Mouse (Mus musculus): ENCODE measurements around the gene Sbno2. TPM values are rescaled to one million over a fixed set of nuclear protein-coding genes. Genes with fewer than 3 reads are reported as not detected.

Gene Sbno2
- polyA plus RNA-seq, 1 experiment from 2014 or later: 11.8 TPM

- Histone ChIP-seq H3K27me3 (ENCODE audit: control insufficient read depth, insufficient read depth, low read depth, low read length) (no peaks in the 10 kb centered on the region), H3K9me3 (replicated peaks; ENCODE audit: control insufficient read depth, low read length) (no peaks in the 10 kb centered on the region), H3K4me1 (ENCODE audit: control insufficient read depth, low read depth, low read length) (peaks cover 53% of the 10 kb centered on the region), H3K36me3 (ENCODE audit: control insufficient read depth, insufficient read depth) (peaks cover 4% of the 10 kb centered on the region; the same call in 1 of the 2 replicates), H3K9ac (ENCODE audit: low read depth, low read length) (no peak overlapping the region), H3K4me3 (ENCODE audit: low read depth, low read length) (no peak overlapping the region), H3K27ac (ENCODE audit: low read length) (no peak overlapping the region), H3K4me2 (ENCODE audit: low read depth, low read length) (no peak overlapping the region)
- ATAC-seq (ENCODE audit: low read depth): no peak
- 77% methylated on average over 13 of the region's 13 CpGs for WGBS (ENCODE audit: insufficient replicate concordance)
Observed at GRCm38 (mm10) chr10:80021320-80021641, 84.1 kb downstream of the Sbno2 start.

DNA sequence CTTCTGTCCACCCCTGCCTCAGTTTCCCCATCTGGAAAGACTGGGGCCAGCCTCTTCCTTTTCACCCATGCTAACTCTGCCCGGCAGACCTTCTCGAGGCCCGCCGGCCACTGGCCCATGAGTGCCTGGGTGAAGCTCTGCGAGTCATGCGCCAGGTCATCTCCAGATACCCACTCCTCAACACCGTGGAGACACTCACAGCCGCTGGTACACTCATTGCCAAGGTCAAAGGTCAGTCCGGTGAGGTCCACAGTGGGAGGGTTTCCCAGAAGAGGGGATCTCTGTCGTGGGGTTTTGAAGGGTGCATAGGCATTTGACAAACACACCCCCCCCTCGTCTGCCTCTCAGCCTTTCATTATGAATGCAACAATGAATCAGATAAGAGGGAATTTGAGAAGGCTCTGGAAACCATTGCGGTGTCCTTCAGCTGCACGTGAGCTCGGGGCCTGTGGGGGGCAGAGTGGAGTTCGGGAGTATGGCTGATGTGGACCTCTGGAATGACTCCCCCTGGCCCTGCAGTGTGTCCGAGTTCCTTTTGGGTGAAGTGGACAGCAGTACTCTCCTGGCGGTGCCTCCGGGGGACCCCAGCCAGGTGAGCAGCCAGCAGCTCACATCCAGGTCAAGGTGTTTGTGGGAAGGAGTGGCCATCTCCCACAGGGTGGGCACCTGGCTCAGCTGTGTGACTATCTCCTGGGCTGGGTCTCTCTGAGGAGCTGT lies 84.6 kb downstream of the Sbno2 start:
- H3K4me3 ChIP-seq (ENCODE audit: low read depth, low read length): no peak overlapping the region
- H3K4me2 ChIP-seq (ENCODE audit: low read depth, low read length): no peak overlapping the region
- H3K9me3 ChIP-seq (replicated peaks; ENCODE audit: control insufficient read depth, low read length): no peaks in the 10 kb centered on the region
- no peak for ATAC-seq (ENCODE audit: low read depth)
- no peaks in the 10 kb centered on the region for H3K27me3 ChIP-seq (ENCODE audit: control insufficient read depth, insufficient read depth, low read depth, low read length)
- no peak overlapping the region for H3K27ac ChIP-seq (ENCODE audit: low read length)
- 81% methylated on average over 18 of the region's 18 CpGs for WGBS (ENCODE audit: insufficient replicate concordance)
- no peak overlapping the region for H3K9ac ChIP-seq (ENCODE audit: low read depth, low read length)
- 0 out of 2 replicates have a peak, but pooled peaks cover 3% of the 10 kb centered on the region for H3K36me3 ChIP-seq (ENCODE audit: control insufficient read depth, insufficient read depth)
- H3K4me1 ChIP-seq (ENCODE audit: control insufficient read depth, low read depth, low read length): peaks cover 54% of the 10 kb centered on the region

- WGBS (ENCODE audit: insufficient replicate concordance): 77% methylated on average over 11 of the region's 11 CpGs
- Histone ChIP-seq H3K27ac (ENCODE audit: low read length) (no peak overlapping the region), H3K9ac (ENCODE audit: low read depth, low read length) (no peak overlapping the region), H3K4me3 (ENCODE audit: low read depth, low read length) (no peak overlapping the region), H3K27me3 (ENCODE audit: control insufficient read depth, insufficient read depth, low read depth, low read length) (no peaks in the 10 kb centered on the region), H3K36me3 (ENCODE audit: control insufficient read depth, insufficient read depth) (0 out of 2 replicates have a peak, but pooled peaks cover 3% of the 10 kb centered on the region), H3K9me3 (replicated peaks; ENCODE audit: control insufficient read depth, low read length) (no peaks in the 10 kb centered on the region), H3K4me1 (ENCODE audit: control insufficient read depth, low read depth, low read length) (peaks cover 52% of the 10 kb centered on the region), H3K4me2 (ENCODE audit: low read depth, low read length) (no peak overlapping the region)
- ATAC-seq (ENCODE audit: low read depth): no peak
Observed at GRCm38 (mm10) chr10:80020191-80020590, 85.2 kb downstream of the Sbno2 start.

DNA sequence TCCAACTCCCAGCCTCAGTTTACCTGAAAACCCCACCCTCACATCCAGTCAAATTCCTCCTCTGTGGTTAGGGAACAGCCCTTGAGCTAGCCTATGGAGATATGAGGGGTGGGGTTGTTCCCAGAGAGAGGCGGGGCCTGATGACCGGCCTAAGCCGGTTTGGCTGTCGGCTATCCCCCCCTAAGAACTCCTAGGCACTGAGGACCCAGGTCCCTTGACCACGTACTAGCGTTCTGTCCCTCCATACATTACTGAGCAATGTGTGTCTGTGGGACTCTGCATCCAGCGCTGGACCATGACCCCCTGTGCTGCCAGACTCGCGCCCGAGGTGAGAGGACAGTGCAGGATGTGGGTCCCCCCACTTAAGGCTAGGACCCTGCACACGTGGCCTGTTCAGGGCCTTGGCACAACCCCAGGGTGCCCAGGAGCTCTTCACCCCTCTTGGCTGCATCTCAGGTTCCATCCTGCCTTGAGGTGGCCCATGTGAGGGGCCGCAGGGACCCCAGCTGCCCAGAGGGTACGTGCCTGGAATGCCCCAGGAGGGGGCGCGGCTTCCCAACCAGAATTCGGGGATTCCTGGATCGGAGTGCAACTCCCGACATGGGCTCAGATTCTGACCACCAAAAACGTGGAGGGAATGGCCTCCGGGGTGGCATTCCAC lies 85.8 kb downstream of the Sbno2 start:
- peak overlapping the region; percentile 58 for H3K4me2 ChIP-seq (ENCODE audit: low read depth, low read length)
- H3K27ac ChIP-seq (ENCODE audit: low read length): 0 out of 2 replicates have a peak overlapping the region, but pooled peaks have one; percentile 72
- H3K9ac ChIP-seq (ENCODE audit: low read depth, low read length): no peak overlapping the region
- WGBS (ENCODE audit: insufficient replicate concordance): 54% methylated on average over 20 of the region's 20 CpGs
- ATAC-seq (ENCODE audit: low read depth): peak; percentile 19; the same call in 1 of the 2 replicates
- no peaks in the 10 kb centered on the region for H3K9me3 ChIP-seq (replicated peaks; ENCODE audit: control insufficient read depth, low read length)
- no peak overlapping the region; the same call in 1 of the 2 replicates for H3K4me3 ChIP-seq (ENCODE audit: low read depth, low read length)
- H3K4me1 ChIP-seq (ENCODE audit: control insufficient read depth, low read depth, low read length): peaks cover 49% of the 10 kb centered on the region
- H3K27me3 ChIP-seq (ENCODE audit: control insufficient read depth, insufficient read depth, low read depth, low read length): no peaks in the 10 kb centered on the region
- peaks cover 3% of the 10 kb centered on the region; the same call in 1 of the 2 replicates for H3K36me3 ChIP-seq (ENCODE audit: control insufficient read depth, insufficient read depth)

GRCm38 (mm10) chr10:80018739-80019297 lies 86.6 kb downstream of the Sbno2 start:
- Histone ChIP-seq H3K9me3 (replicated peaks; ENCODE audit: control insufficient read depth, low read length) (no peaks in the 10 kb centered on the region), H3K27ac (ENCODE audit: low read length) (peak overlapping the region; percentile 72), H3K4me1 (ENCODE audit: control insufficient read depth, low read depth, low read length) (peaks cover 41% of the 10 kb centered on the region), H3K27me3 (ENCODE audit: control insufficient read depth, insufficient read depth, low read depth, low read length) (no peaks in the 10 kb centered on the region), H3K9ac (ENCODE audit: low read depth, low read length) (peak overlapping the region; percentile 19), H3K36me3 (ENCODE audit: control insufficient read depth, insufficient read depth) (peaks cover 9% of the 10 kb centered on the region; the same call in 1 of the 2 replicates), H3K4me3 (ENCODE audit: low read depth, low read length) (peak overlapping the region; percentile 39), H3K4me2 (ENCODE audit: low read depth, low read length) (peak overlapping the region; percentile 58)
- ATAC-seq (ENCODE audit: low read depth): peak; percentile 60
- WGBS (ENCODE audit: insufficient replicate concordance): 4% methylated on average over 15 of the region's 15 CpGs

DNA sequence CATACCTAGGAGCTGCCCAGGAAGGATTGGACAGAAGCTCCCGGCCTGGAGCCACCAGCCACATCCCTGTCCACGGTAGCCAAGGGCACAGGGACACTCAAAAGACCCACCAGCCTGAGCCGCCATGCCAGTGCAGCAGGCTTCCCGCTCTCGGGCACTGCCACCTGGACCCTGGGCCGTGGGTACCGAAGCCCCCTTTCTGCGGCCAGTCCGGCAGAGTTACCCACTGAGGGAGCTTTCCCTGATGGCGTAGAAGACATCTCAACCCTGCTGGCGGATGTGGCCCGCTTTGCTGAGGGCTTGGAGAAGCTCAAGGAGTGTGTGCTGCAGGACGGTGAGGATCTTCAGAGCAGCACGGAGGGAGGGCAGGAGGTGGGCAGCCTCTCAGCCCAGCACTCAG lies 87.6 kb downstream of the Sbno2 start:
- H3K36me3 ChIP-seq (ENCODE audit: control insufficient read depth, insufficient read depth): peaks cover 16% of the 10 kb centered on the region; the same call in 1 of the 2 replicates
- H3K4me1 ChIP-seq (ENCODE audit: control insufficient read depth, low read depth, low read length): peaks cover 37% of the 10 kb centered on the region
- H3K4me2 ChIP-seq (ENCODE audit: low read depth, low read length): peak overlapping the region; percentile 65
- H3K27ac ChIP-seq (ENCODE audit: low read length): peak overlapping the region; percentile 63
- peak overlapping the region; percentile 60 for H3K4me3 ChIP-seq (ENCODE audit: low read depth, low read length)
- 32% methylated on average over 14 of the region's 14 CpGs for WGBS (ENCODE audit: insufficient replicate concordance)
- peaks cover 2% of the 10 kb centered on the region; the same call in 1 of the 2 replicates for H3K27me3 ChIP-seq (ENCODE audit: control insufficient read depth, insufficient read depth, low read depth, low read length)
- peak overlapping the region; percentile 61 for H3K9ac ChIP-seq (ENCODE audit: low read depth, low read length)
- ATAC-seq (ENCODE audit: low read depth): no peak
- no peaks in the 10 kb centered on the region for H3K9me3 ChIP-seq (replicated peaks; ENCODE audit: control insufficient read depth, low read length)

GRCm38 (mm10) chr10:80017361-80017760 lies 88.0 kb downstream of the Sbno2 start:
- Histone ChIP-seq H3K9ac (ENCODE audit: low read depth, low read length) (peak overlapping the region; percentile 61), H3K4me2 (ENCODE audit: low read depth, low read length) (peak overlapping the region; percentile 65), H3K4me1 (ENCODE audit: control insufficient read depth, low read depth, low read length) (peaks cover 37% of the 10 kb centered on the region), H3K36me3 (ENCODE audit: control insufficient read depth, insufficient read depth) (peaks cover 18% of the 10 kb centered on the region; the same call in 1 of the 2 replicates), H3K27me3 (ENCODE audit: control insufficient read depth, insufficient read depth, low read depth, low read length) (peaks cover 2% of the 10 kb centered on the region; the same call in 1 of the 2 replicates), H3K27ac (ENCODE audit: low read length) (peak overlapping the region; percentile 74), H3K4me3 (ENCODE audit: low read depth, low read length) (peak overlapping the region; percentile 60), H3K9me3 (replicated peaks; ENCODE audit: control insufficient read depth, low read length) (no peaks in the 10 kb centered on the region)
- WGBS (ENCODE audit: insufficient replicate concordance): 8% methylated on average over 3 of the region's 3 CpGs
- peak; percentile 48 for ATAC-seq (ENCODE audit: low read depth)

GRCm38 (mm10) chr10:80016931-80017330 lies 88.4 kb downstream of the Sbno2 start:
- Histone ChIP-seq H3K4me1 (ENCODE audit: control insufficient read depth, low read depth, low read length) (peaks cover 37% of the 10 kb centered on the region), H3K4me2 (ENCODE audit: low read depth, low read length) (peak overlapping the region; percentile 65), H3K27me3 (ENCODE audit: control insufficient read depth, insufficient read depth, low read depth, low read length) (peaks cover 2% of the 10 kb centered on the region; the same call in 1 of the 2 replicates), H3K4me3 (ENCODE audit: low read depth, low read length) (peak overlapping the region; percentile 60), H3K36me3 (ENCODE audit: control insufficient read depth, insufficient read depth) (peaks cover 16% of the 10 kb centered on the region; the same call in 1 of the 2 replicates), H3K27ac (ENCODE audit: low read length) (peak overlapping the region; percentile 74), H3K9me3 (replicated peaks; ENCODE audit: control insufficient read depth, low read length) (no peaks in the 10 kb centered on the region), H3K9ac (ENCODE audit: low read depth, low read length) (peak overlapping the region; percentile 61)
- no peak for ATAC-seq (ENCODE audit: low read depth)
- 17% methylated on average over 10 of the region's 10 CpGs for WGBS (ENCODE audit: insufficient replicate concordance)
